Mouse (Mus musculus) embryonic fibroblast, embryonic 13.5 days (primary cell): Measurements from ENCODE around the gene Foxn3.

Experiments used
- CTCF ChIP-seq: IDR thresholded peaks from 2 replicates; pipeline ENCODE4 v1.5.1; 2011; ENCODE audit warnings: mild to moderate bottlenecking, control low read depth, low read length, moderate library complexity, borderline replicate concordance; ENCODE audit not compliant: insufficient read depth
- POLR2A ChIP-seq: IDR thresholded peaks from 2 replicates; pipeline ENCODE4 v1.6.1; 2011; ENCODE audit warnings: low read depth, mild to moderate bottlenecking, control low read depth, low read length, moderate library complexity

DNA sequence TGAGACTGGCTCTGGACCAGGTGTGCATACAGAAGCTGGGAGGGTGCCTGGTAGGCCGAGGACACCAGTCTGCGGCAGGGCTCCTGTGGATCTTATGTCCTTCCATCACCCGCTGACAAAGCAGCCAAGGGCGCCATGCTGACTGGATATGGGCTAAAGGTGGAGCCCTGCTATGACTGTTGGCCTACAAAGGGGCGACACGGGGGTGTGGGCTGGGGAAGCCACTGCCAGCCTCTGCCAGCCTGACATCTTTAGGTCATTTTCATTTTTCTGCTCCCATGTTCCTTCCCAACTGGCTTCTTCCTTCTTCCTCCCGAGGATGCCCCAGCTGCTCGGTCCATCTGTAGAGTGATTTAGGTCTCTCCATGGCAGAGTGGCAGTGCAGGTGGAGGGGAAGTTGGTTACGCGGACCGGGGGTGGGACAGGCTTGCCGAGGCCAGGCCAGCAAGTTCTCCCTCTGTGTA, 232.5 kb downstream of the Foxn3 start:
- no peak for TF ChIP-seq CTCF
- TF ChIP-seq POLR2A = no peak
